Mouse (Mus musculus): ENCODE data around the gene Diaph2. TPM values are rescaled to one million over a fixed set of nuclear protein-coding genes. Genes with fewer than 3 reads are reported as not detected.
"Not testable (repeated sequence)": the region's sequence is repeated elsewhere in the genome, so short reads cannot be mapped to it uniquely, and the experiment has no call there.

Gene Diaph2
- polyA plus RNA-seq, 1 experiment from 2014 or later = 6.8 TPM

GRCm38 (mm10) chrX:130407471-130407870 is 657.9 kb downstream of the Diaph2 start:
- not testable (repeated sequence) for H3K9ac ChIP-seq (ENCODE audit: low read depth, low read length); H3K9me3 ChIP-seq (ENCODE audit: control insufficient read depth, low read length); H3K4me2 ChIP-seq (replicated peaks; ENCODE audit: low read depth, low read length); H3K4me3 ChIP-seq (ENCODE audit: low read depth, low read length); DNase-seq (ENCODE audit: low spot score); H3K27me3 ChIP-seq (ENCODE audit: control insufficient read depth, insufficient read depth, low read length); ATAC-seq (ENCODE audit: low FRiP score); H3K27ac ChIP-seq (ENCODE audit: low read depth, low read length); H3K36me3 ChIP-seq (ENCODE audit: control insufficient read depth, insufficient read depth, low read length); H3K4me1 ChIP-seq (replicated peaks; ENCODE audit: control insufficient read depth, insufficient read depth, low read length)
- WGBS = 87% methylated on average over 3 of the region's 3 CpGs

GRCm38 (mm10) chrX:130408985-130409384 is 659.4 kb downstream of the Diaph2 start:
- DNase-seq (ENCODE audit: low spot score) (no peak), ATAC-seq (ENCODE audit: low FRiP score) (no peak)
- no peaks in the 10 kb centered on the region for H3K4me1 ChIP-seq (replicated peaks; ENCODE audit: control insufficient read depth, insufficient read depth, low read length)
- H3K27ac ChIP-seq (ENCODE audit: low read depth, low read length) = no peak overlapping the region
- no peak overlapping the region for H3K9ac ChIP-seq (ENCODE audit: low read depth, low read length)
- no peak overlapping the region for H3K4me2 ChIP-seq (replicated peaks; ENCODE audit: low read depth, low read length)
- no peaks in the 10 kb centered on the region for H3K36me3 ChIP-seq (ENCODE audit: control insufficient read depth, insufficient read depth, low read length)
- H3K27me3 ChIP-seq (ENCODE audit: control insufficient read depth, insufficient read depth, low read length) = no peaks in the 10 kb centered on the region
- WGBS = 85% methylated on average over 1 of the region's 1 CpGs
- no peaks in the 10 kb centered on the region for H3K9me3 ChIP-seq (ENCODE audit: control insufficient read depth, low read length)
- H3K4me3 ChIP-seq (ENCODE audit: low read depth, low read length) = no peak overlapping the region

GRCm38 (mm10) chrX:130423134-130423533 is 673.6 kb downstream of the Diaph2 start:
- Histone ChIP-seq H3K27ac (ENCODE audit: low read depth, low read length) (no peak overlapping the region), H3K4me2 (replicated peaks; ENCODE audit: low read depth, low read length) (no peak overlapping the region), H3K4me3 (ENCODE audit: low read depth, low read length) (no peak overlapping the region), H3K9me3 (ENCODE audit: control insufficient read depth, low read length) (no peaks in the 10 kb centered on the region), H3K4me1 (replicated peaks; ENCODE audit: control insufficient read depth, insufficient read depth, low read length) (no peaks in the 10 kb centered on the region), H3K27me3 (ENCODE audit: control insufficient read depth, insufficient read depth, low read length) (no peaks in the 10 kb centered on the region), H3K9ac (ENCODE audit: low read depth, low read length) (no peak overlapping the region), H3K36me3 (ENCODE audit: control insufficient read depth, insufficient read depth, low read length) (no peaks in the 10 kb centered on the region)
- WGBS = 88% methylated on average over 2 of the region's 2 CpGs
- DNase-seq (ENCODE audit: low spot score) (no peak), ATAC-seq (ENCODE audit: low FRiP score) (no peak)

DNA sequence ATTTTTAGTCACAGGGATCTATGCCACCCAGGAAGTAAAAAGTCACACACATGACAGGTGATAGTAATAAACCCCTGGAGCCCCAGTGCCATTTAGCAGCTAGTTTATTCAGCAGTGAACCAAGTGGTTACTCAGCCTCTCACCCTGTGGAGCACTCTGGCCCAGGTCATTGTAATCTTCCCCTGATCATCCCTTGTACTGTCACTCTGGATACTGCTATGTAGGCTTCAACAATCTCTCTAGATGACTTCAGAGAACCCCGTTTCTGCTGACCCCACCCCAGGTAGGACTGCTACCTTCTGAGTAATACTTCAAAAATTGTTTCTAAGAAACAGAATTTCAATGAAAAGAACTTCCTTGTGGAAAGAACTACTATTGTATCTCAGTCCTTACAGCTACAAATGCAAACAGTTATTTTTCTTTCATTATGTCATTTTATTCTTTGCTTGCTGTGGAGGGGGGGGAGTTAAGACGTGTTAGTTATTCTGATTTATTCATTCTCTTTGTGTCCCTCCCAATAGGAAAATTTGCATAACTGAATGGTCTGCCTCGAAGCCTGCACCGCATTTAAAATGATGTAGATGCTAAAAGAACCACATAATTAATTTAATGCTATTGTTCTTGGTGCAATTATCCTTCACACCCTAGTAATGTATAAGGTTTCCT is 702.4 kb downstream of the Diaph2 start:
- Histone ChIP-seq H3K4me1 (replicated peaks; ENCODE audit: control insufficient read depth, insufficient read depth, low read length) (no peaks in the 10 kb centered on the region), H3K4me3 (ENCODE audit: low read depth, low read length) (no peak overlapping the region), H3K36me3 (ENCODE audit: control insufficient read depth, insufficient read depth, low read length) (no peaks in the 10 kb centered on the region), H3K9me3 (ENCODE audit: control insufficient read depth, low read length) (no peaks in the 10 kb centered on the region), H3K27me3 (ENCODE audit: control insufficient read depth, insufficient read depth, low read length) (no peaks in the 10 kb centered on the region), H3K9ac (ENCODE audit: low read depth, low read length) (no peak overlapping the region), H3K27ac (ENCODE audit: low read depth, low read length) (no peak overlapping the region), H3K4me2 (replicated peaks; ENCODE audit: low read depth, low read length) (no peak overlapping the region)
- ATAC-seq (ENCODE audit: low FRiP score) (peak; percentile 30; the same call in 1 of the 2 replicates), DNase-seq (ENCODE audit: low spot score) (no peak)
- WGBS = 46% methylated on average over 4 of the region's 4 CpGs

GRCm38 (mm10) chrX:130452488-130452823 is 702.9 kb downstream of the Diaph2 start:
- no peak for DNase-seq (ENCODE audit: low spot score)
- Histone ChIP-seq H3K36me3 (ENCODE audit: control insufficient read depth, insufficient read depth, low read length) (no peaks in the 10 kb centered on the region), H3K9ac (ENCODE audit: low read depth, low read length) (no peak overlapping the region), H3K9me3 (ENCODE audit: control insufficient read depth, low read length) (no peaks in the 10 kb centered on the region), H3K4me1 (replicated peaks; ENCODE audit: control insufficient read depth, insufficient read depth, low read length) (no peaks in the 10 kb centered on the region), H3K4me2 (replicated peaks; ENCODE audit: low read depth, low read length) (no peak overlapping the region), H3K27me3 (ENCODE audit: control insufficient read depth, insufficient read depth, low read length) (no peaks in the 10 kb centered on the region), H3K4me3 (ENCODE audit: low read depth, low read length) (no peak overlapping the region), H3K27ac (ENCODE audit: low read depth, low read length) (no peak overlapping the region)
- 63% methylated on average over 4 of the region's 4 CpGs for WGBS
- ATAC-seq (ENCODE audit: low FRiP score) = peak; percentile 38; the same call in 1 of the 2 replicates

- ATAC-seq (ENCODE audit: low FRiP score) = no peak
- no peaks in the 10 kb centered on the region for H3K27me3 ChIP-seq (ENCODE audit: control insufficient read depth, insufficient read depth, low read length)
- WGBS = 62% methylated on average over 2 of the region's 2 CpGs
These were observed 723.6 kb downstream of the Diaph2 start for GRCm38 (mm10) chrX:130473133-130473532.

DNA sequence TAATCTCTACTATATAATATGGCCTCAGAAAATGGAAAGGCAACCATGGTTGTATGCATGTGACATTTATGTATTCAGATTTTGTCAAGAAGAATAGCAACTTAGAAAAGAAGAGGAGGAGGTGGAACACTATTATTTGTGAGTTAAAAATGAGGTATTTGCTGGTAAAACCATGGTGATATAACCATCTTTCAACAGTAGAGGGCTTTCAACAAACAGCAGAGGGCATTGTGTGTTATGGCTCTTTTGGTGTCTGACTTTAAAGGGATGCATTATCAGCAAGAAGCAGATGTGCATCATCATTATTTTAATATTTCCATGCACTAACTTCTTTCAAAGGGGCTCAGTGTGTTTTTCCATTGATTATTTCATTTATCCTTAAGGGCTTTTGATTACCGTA is 731.3 kb downstream of the Diaph2 start:
- Histone ChIP-seq H3K36me3 (ENCODE audit: control insufficient read depth, insufficient read depth, low read length) (no peaks in the 10 kb centered on the region), H3K27me3 (ENCODE audit: control insufficient read depth, insufficient read depth, low read length) (no peaks in the 10 kb centered on the region), H3K4me3 (ENCODE audit: low read depth, low read length) (no peak overlapping the region), H3K9me3 (ENCODE audit: control insufficient read depth, low read length) (no peaks in the 10 kb centered on the region), H3K27ac (ENCODE audit: low read depth, low read length) (no peak overlapping the region), H3K9ac (ENCODE audit: low read depth, low read length) (no peak overlapping the region), H3K4me1 (replicated peaks; ENCODE audit: control insufficient read depth, insufficient read depth, low read length) (no peaks in the 10 kb centered on the region), H3K4me2 (replicated peaks; ENCODE audit: low read depth, low read length) (no peak overlapping the region)
- DNase-seq (ENCODE audit: low spot score) (no peak), ATAC-seq (ENCODE audit: low FRiP score) (no peak)
- WGBS = 93% methylated on average over 1 of the region's 1 CpGs

More at GRCm38 (mm10) chrX:130473133-130473532, 723.6 kb downstream of the Diaph2 start:
- Histone ChIP-seq H3K4me1 (replicated peaks; ENCODE audit: control insufficient read depth, insufficient read depth, low read length) (no peaks in the 10 kb centered on the region), H3K9me3 (ENCODE audit: control insufficient read depth, low read length) (no peaks in the 10 kb centered on the region), H3K9ac (ENCODE audit: low read depth, low read length) (no peak overlapping the region), H3K27ac (ENCODE audit: low read depth, low read length) (no peak overlapping the region), H3K4me3 (ENCODE audit: low read depth, low read length) (no peak overlapping the region), H3K4me2 (replicated peaks; ENCODE audit: low read depth, low read length) (no peak overlapping the region), H3K36me3 (ENCODE audit: control insufficient read depth, insufficient read depth, low read length) (no peaks in the 10 kb centered on the region)
- DNase-seq (ENCODE audit: low spot score) = no peak

DNA sequence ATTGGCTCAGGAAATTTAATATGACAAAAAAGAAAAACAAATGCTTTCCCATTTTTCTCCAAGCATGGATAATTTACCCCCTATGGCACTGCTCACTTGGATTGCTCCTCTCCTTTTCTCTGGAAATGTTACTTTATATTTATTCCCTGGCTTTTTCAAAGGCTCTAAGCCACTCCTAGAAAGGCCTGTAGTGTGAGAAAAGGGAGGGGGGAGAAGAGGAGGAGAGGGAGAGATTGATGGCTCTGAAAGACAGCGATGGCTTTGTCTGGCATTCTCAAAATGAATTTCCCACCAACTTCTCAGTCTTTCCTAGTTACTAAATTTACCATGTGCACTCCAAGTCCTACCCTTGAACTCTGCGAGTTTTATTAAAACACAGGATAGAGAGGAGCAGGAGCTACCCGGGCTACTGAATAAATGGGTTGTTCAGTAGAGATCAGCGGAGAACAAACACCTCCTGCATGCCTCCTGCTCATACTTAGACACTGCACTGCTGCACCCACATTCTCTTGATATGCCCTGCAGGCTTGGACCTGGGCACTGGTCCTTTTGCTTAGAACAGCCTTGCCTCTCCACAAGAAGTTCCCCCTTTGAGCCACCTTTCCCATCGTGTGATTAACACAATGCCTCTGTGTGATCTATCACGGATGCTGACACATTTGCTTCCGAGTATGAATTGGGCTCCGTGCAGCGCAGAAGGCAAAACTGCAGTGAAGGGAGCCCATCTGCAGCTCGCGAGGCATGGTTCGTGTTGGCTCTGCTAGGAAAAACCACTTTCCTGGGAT is 753.3 kb downstream of the Diaph2 start:
- Histone ChIP-seq H3K4me2 (replicated peaks; ENCODE audit: low read depth, low read length) (peak overlapping the region; percentile 22; the same call in 1 of the 2 replicates), H3K27ac (ENCODE audit: low read depth, low read length) (no peak overlapping the region), H3K4me3 (ENCODE audit: low read depth, low read length) (no peak overlapping the region), H3K9me3 (ENCODE audit: control insufficient read depth, low read length) (no peaks in the 10 kb centered on the region), H3K4me1 (replicated peaks; ENCODE audit: control insufficient read depth, insufficient read depth, low read length) (no peaks in the 10 kb centered on the region), H3K27me3 (ENCODE audit: control insufficient read depth, insufficient read depth, low read length) (no peaks in the 10 kb centered on the region), H3K36me3 (ENCODE audit: control insufficient read depth, insufficient read depth, low read length) (no peaks in the 10 kb centered on the region), H3K9ac (ENCODE audit: low read depth, low read length) (no peak overlapping the region)
- peak; percentile 66 for ATAC-seq (ENCODE audit: low FRiP score)
- 45% methylated on average over 12 of the region's 12 CpGs for WGBS
- peak; percentile 14 for DNase-seq (ENCODE audit: low spot score)

DNA sequence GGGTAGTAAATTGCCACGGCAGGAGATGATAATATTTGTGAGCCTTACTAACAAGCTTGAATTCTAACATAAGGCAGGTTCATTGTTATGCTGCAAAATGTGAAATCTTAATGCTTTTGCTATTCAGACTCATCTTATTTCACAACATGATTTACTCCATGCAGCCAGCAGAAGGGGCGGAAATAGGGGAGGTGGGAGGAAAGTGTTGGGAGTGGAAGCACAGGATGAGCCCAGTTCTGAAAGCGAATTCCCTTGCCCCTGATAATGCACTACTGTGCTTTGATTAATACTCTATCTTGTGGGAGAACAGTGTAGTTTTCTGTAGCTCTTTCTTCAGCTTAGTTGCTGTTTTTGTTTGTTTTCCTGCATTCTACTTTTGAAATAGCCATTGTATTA is 753.9 kb downstream of the Diaph2 start:
- no peaks in the 10 kb centered on the region for H3K4me1 ChIP-seq (replicated peaks; ENCODE audit: control insufficient read depth, insufficient read depth, low read length)
- 75% methylated on average over 3 of the region's 3 CpGs for WGBS
- H3K9ac ChIP-seq (ENCODE audit: low read depth, low read length) = no peak overlapping the region
- H3K27ac ChIP-seq (ENCODE audit: low read depth, low read length) = no peak overlapping the region
- H3K9me3 ChIP-seq (ENCODE audit: control insufficient read depth, low read length) = no peaks in the 10 kb centered on the region
- 0 out of 2 replicates have a peak, but pooled peaks have one; percentile 20 for ATAC-seq (ENCODE audit: low FRiP score)
- no peak overlapping the region for H3K4me3 ChIP-seq (ENCODE audit: low read depth, low read length)
- peak overlapping the region; percentile 22; the same call in 1 of the 2 replicates for H3K4me2 ChIP-seq (replicated peaks; ENCODE audit: low read depth, low read length)
- no peaks in the 10 kb centered on the region for H3K27me3 ChIP-seq (ENCODE audit: control insufficient read depth, insufficient read depth, low read length)
- no peaks in the 10 kb centered on the region for H3K36me3 ChIP-seq (ENCODE audit: control insufficient read depth, insufficient read depth, low read length)
- no peak for DNase-seq (ENCODE audit: low spot score)

Data from hindbrain, embryonic 11.5 days (tissue).